Mouse (Mus musculus) olfactory bulb, adult 2 months (tissue): ENCODE results near the gene Ldlrap1.

ENCODE experiments used
- CTCF ChIP-seq: fragments of 200-500 bp; IDR thresholded peaks from 2 replicates; pipeline ENCODE4 v1.5.1; 2012; ENCODE audit warnings: low read depth, mild to moderate bottlenecking, low read length, moderate library complexity; ENCODE audit not compliant: insufficient read depth
- POLR2A ChIP-seq: fragments of 200-500 bp; IDR thresholded peaks from 2 replicates; pipeline ENCODE4 v1.6.1; 2012; ENCODE audit warnings: mild to moderate bottlenecking, low read depth, low read length, moderate library complexity; ENCODE audit not compliant: insufficient read depth

GRCm38 (mm10) chr4:134740186-134740585 is 27.6 kb downstream of the Ldlrap1 start:
- TF ChIP-seq CTCF (no peak), POLR2A (no peak)
